Mouse (Mus musculus) liver (tissue): Measurements from ENCODE around the gene Prima1.
A peak's percentile ranks its signal among the peaks of the same experiment; 100 is the strongest.

Source experiments
- DNase-seq: peaks from one replicate; pipeline ENCODE4 v3.0.0-alpha.2; 2020; ENCODE audit warnings: mixed read lengths

Gene Prima1

GRCm38 (mm10) chr12:103215877-103216610 is 25.9 kb downstream of the Prima1 start:
- DNase-seq: no peak

- DNase-seq: no peak
Measured at GRCm38 (mm10) chr12:103214797-103215196, 27.2 kb downstream of the Prima1 start.

GRCm38 (mm10) chr12:103214270-103214669 is 27.7 kb downstream of the Prima1 start:
- DNase-seq: no peak

GRCm38 (mm10) chr12:103213591-103213990 is 28.4 kb downstream of the Prima1 start:
- no peak for DNase-seq

GRCm38 (mm10) chr12:103211078-103211477 is 30.9 kb downstream of the Prima1 start:
- DNase-seq: no peak

- DNase-seq: no peak
Measured at GRCm38 (mm10) chr12:103209581-103209980, 32.4 kb downstream of the Prima1 start.

- no peak for DNase-seq
Measured at GRCm38 (mm10) chr12:103205561-103205960, 36.4 kb downstream of the Prima1 start.

GRCm38 (mm10) chr12:103202592-103203544 is 39.1 kb downstream of the Prima1 start:
- DNase-seq: peak; percentile 21

GRCm38 (mm10) chr12:103192996-103193395 is 49.0 kb downstream of the Prima1 start:
- DNase-seq: no peak

- no peak for DNase-seq
Measured at GRCm38 (mm10) chr12:103189771-103190170, 52.2 kb downstream of the Prima1 start.

- no peak for DNase-seq
Measured at GRCm38 (mm10) chr12:103188223-103188622, 53.7 kb downstream of the Prima1 start.

GRCm38 (mm10) chr12:103187020-103187419 is 54.9 kb downstream of the Prima1 start:
- DNase-seq: no peak

- DNase-seq: peak; percentile 43
Measured at GRCm38 (mm10) chr12:103183057-103183456, 58.9 kb downstream of the Prima1 start.

- no peak for DNase-seq
Measured at GRCm38 (mm10) chr12:103168892-103169291, 73.1 kb downstream of the Prima1 start.

- no peak for DNase-seq
Measured at GRCm38 (mm10) chr12:103164101-103165030, 77.6 kb downstream of the Prima1 start.

- no peak for DNase-seq
Measured at GRCm38 (mm10) chr12:103163596-103163995, 78.4 kb downstream of the Prima1 start.

- no peak for DNase-seq
Measured at GRCm38 (mm10) chr12:103160721-103161120, 81.2 kb downstream of the Prima1 start.

- DNase-seq: no peak
Measured at GRCm38 (mm10) chr12:103159016-103159415, 82.9 kb downstream of the Prima1 start.

GRCm38 (mm10) chr12:103157129-103157910 is 84.6 kb downstream of the Prima1 start:
- no peak for DNase-seq

- DNase-seq: no peak
Measured at GRCm38 (mm10) chr12:103155406-103155805, 86.5 kb downstream of the Prima1 start.

- DNase-seq: no peak
Measured at GRCm38 (mm10) chr12:103154927-103155326, 87.0 kb downstream of the Prima1 start.

- DNase-seq: no peak
Measured at GRCm38 (mm10) chr12:103150247-103150646, 91.7 kb downstream of the Prima1 start.
